Mouse (Mus musculus): ENCODE measurements around the gene Pnmal1. TPM values are rescaled to one million over a fixed set of nuclear protein-coding genes. Genes with fewer than 3 reads are reported as not detected.
A peak's percentile ranks its signal among the peaks of the same experiment; 100 is the strongest.

Gene Pnmal1
- polyA plus RNA-seq, 1 experiment: not detected

DNA sequence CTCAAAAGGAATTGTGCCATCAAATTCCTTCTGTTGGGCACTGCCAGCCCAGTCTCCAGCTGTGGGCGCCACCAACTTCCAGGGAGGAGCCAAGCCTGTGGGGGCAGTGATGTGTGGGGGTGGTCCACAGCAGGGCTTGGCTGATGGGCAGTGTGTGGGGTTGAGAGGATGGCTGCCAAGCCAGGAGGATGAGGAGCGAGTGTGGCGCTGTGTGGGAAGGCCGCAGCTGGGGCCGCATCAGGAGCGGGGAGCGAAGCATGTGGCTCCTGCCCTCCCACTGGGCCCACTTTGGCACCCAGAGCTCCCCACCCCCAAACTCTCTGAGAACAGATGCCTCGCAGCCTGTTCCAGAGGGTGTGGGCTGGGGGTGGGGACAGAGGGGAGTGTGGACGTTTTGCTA, 41.5 kb upstream of the Pnmal1 start:
- Histone ChIP-seq H3K79me2 (ENCODE audit: control insufficient read depth, insufficient read depth) (peaks cover 39% of the 10 kb centered on the region), H3ac (ENCODE audit: control insufficient read depth, insufficient read length, low read depth) (no peak overlapping the region)

DNA sequence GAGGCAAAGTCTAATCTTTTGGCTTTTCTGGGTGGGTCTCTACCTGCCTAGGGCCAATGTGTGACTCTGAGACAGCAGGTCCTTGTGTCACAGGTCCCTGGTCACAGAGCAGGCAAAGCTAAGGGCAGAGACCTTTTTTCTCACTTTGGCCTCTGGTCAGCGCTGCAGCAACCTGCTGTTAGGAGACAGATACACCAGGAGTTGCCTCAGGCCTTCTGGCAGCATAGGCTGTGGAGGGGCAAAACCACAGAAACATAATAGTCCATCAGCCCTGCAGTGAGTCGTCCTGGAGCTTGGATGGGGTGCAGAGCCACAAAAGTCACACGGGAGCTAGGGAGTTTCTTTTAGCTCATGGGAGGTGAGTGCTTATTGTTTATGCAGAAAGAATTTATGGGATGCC, 40.8 kb upstream of the Pnmal1 start:
- no peak overlapping the region for H3K4me3 ChIP-seq (ENCODE audit: insufficient read depth, poor library complexity, severe bottlenecking)
- H3K79me2 ChIP-seq (ENCODE audit: control insufficient read depth, insufficient read depth): peaks cover 45% of the 10 kb centered on the region
- peaks cover 32% of the 10 kb centered on the region for H3K36me3 ChIP-seq (ENCODE audit: control insufficient read depth, insufficient read depth)
- H3ac ChIP-seq (ENCODE audit: control insufficient read depth, insufficient read length, low read depth): no peak overlapping the region
- H3K79me3 ChIP-seq (ENCODE audit: low read depth): peaks cover 32% of the 10 kb centered on the region
- H3K27me3 ChIP-seq (ENCODE audit: control insufficient read depth, insufficient read depth, insufficient read length): no peaks in the 10 kb centered on the region
- TF ChIP-seq MAX (IDR thresholded peaks at IDR 0.05) (no peak), CTCF (IDR thresholded peaks at IDR 0.05; ENCODE audit: control insufficient read depth, insufficient read depth, insufficient read length) (no peak), MYOG (IDR thresholded peaks at IDR 0.05; ENCODE audit: control insufficient read depth, extremely low read depth, insufficient read length) (no peak), CEBPB (IDR thresholded peaks at IDR 0.05; ENCODE audit: low read depth) (no peak), USF1 (IDR thresholded peaks at IDR 0.05; ENCODE audit: low read depth) (no peak), MYOD1 (IDR thresholded peaks at IDR 0.05; ENCODE audit: control insufficient read depth, insufficient read length, low read depth) (no peak), FOSL1 (IDR thresholded peaks at IDR 0.05; ENCODE audit: insufficient read depth, low read length, poor library complexity, severe bottlenecking) (no peak)

More for the DNA sequence above, 41.5 kb upstream of the Pnmal1 start:
- Histone ChIP-seq H3K79me3 (ENCODE audit: low read depth) (peaks cover 28% of the 10 kb centered on the region), H3K4me3 (ENCODE audit: insufficient read depth, poor library complexity, severe bottlenecking) (no peak overlapping the region), H3K36me3 (ENCODE audit: control insufficient read depth, insufficient read depth) (peaks cover 32% of the 10 kb centered on the region), H3K27me3 (ENCODE audit: control insufficient read depth, insufficient read depth, insufficient read length) (no peaks in the 10 kb centered on the region)
- TF ChIP-seq FOSL1 (IDR thresholded peaks at IDR 0.05; ENCODE audit: insufficient read depth, low read length, poor library complexity, severe bottlenecking) (no peak), MAX (IDR thresholded peaks at IDR 0.05) (no peak), CEBPB (IDR thresholded peaks at IDR 0.05; ENCODE audit: low read depth) (no peak), CTCF (IDR thresholded peaks at IDR 0.05; ENCODE audit: control insufficient read depth, insufficient read depth, insufficient read length) (no peak), MYOD1 (IDR thresholded peaks at IDR 0.05; ENCODE audit: control insufficient read depth, insufficient read length, low read depth) (no peak), USF1 (IDR thresholded peaks at IDR 0.05; ENCODE audit: low read depth) (no peak), MYOG (IDR thresholded peaks at IDR 0.05; ENCODE audit: control insufficient read depth, extremely low read depth, insufficient read length) (no peak)

DNA sequence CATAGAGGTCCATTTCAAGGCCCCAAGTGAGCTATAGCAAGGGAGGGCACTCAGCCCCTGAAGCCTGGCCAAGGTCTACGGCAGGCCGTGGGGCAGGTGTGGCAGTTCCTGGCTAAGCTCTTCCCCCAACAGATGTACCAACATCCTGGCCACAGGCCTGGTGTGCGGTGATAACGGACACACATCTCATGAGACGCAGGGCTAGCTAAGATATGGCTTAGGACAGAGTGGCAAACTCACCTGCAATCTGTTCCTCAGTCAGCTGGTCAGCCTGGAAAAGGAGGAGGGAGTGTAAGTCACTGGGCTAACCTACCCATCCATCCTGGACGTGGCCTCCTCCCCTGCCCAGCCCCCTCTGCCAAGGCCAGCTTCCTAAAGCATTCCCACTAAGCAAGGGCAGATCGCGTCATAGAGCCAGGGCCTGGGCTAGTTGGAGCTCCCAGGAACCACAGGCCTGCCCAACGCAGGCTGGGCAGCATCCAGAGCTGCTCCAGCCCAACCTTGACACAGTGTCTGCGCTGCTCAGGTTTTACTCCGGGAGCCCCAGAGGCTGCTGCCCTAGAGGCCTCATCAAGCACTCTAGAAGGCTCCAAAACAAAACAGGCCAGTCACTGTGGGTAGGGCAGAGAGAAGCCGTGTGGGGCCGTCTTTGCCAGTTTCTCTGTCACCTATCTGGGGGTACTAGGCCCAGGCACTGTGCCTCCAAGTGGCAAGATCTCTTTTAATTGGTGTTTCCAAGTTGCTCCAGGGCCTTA, 39.9 kb upstream of the Pnmal1 start:
- Histone ChIP-seq H3K4me3 (ENCODE audit: insufficient read depth, poor library complexity, severe bottlenecking) (no peak overlapping the region), H3ac (ENCODE audit: control insufficient read depth, insufficient read length, low read depth) (peak overlapping the region; percentile 20), H3K79me2 (ENCODE audit: control insufficient read depth, insufficient read depth) (peaks cover 46% of the 10 kb centered on the region), H3K79me3 (ENCODE audit: low read depth) (peaks cover 32% of the 10 kb centered on the region), H3K27me3 (ENCODE audit: control insufficient read depth, insufficient read depth, insufficient read length) (no peaks in the 10 kb centered on the region), H3K36me3 (ENCODE audit: control insufficient read depth, insufficient read depth) (peaks cover 30% of the 10 kb centered on the region)
- no peak for TF ChIP-seq MAX (IDR thresholded peaks at IDR 0.05)
- no peak for TF ChIP-seq CTCF (IDR thresholded peaks at IDR 0.05; ENCODE audit: control insufficient read depth, insufficient read depth, insufficient read length)
- no peak for TF ChIP-seq USF1 (IDR thresholded peaks at IDR 0.05; ENCODE audit: low read depth)
- no peak for TF ChIP-seq MYOG (IDR thresholded peaks at IDR 0.05; ENCODE audit: control insufficient read depth, extremely low read depth, insufficient read length)
- no peak for TF ChIP-seq CEBPB (IDR thresholded peaks at IDR 0.05; ENCODE audit: low read depth)
- TF ChIP-seq MYOD1 (IDR thresholded peaks at IDR 0.05; ENCODE audit: control insufficient read depth, insufficient read length, low read depth): no peak
- no peak for TF ChIP-seq FOSL1 (IDR thresholded peaks at IDR 0.05; ENCODE audit: insufficient read depth, low read length, poor library complexity, severe bottlenecking)

DNA sequence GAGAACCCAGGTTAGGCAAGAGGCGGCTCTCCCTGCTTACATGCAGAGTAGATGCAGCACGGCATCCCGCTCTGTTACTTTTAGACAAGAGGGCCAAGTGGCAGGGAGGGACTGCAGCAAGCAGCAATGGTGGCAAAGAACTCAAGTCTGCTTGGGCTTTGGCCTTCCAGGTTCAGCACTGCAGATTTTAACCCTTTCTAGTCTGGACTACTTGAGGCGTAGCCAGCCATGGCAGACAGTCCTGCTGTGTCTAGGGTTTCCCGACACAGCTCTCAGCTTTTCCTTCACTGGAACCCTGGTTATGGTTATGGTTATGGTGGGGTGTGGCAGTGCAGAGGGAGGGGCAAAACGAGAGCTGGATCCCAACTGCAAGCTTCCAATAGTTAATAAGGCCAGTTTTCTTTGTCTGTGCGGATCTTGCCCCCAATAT, 39.3 kb upstream of the Pnmal1 start:
- no peaks in the 10 kb centered on the region for H3K27me3 ChIP-seq (ENCODE audit: control insufficient read depth, insufficient read depth, insufficient read length)
- H3K4me3 ChIP-seq (ENCODE audit: insufficient read depth, poor library complexity, severe bottlenecking): no peak overlapping the region
- peaks cover 29% of the 10 kb centered on the region for H3K36me3 ChIP-seq (ENCODE audit: control insufficient read depth, insufficient read depth)
- H3K79me2 ChIP-seq (ENCODE audit: control insufficient read depth, insufficient read depth): peaks cover 46% of the 10 kb centered on the region
- peak overlapping the region; percentile 20 for H3ac ChIP-seq (ENCODE audit: control insufficient read depth, insufficient read length, low read depth)
- no peak for TF ChIP-seq FOSL1 (IDR thresholded peaks at IDR 0.05; ENCODE audit: insufficient read depth, low read length, poor library complexity, severe bottlenecking)
- TF ChIP-seq MYOG (IDR thresholded peaks at IDR 0.05; ENCODE audit: control insufficient read depth, extremely low read depth, insufficient read length): no peak
- TF ChIP-seq MYOD1 (IDR thresholded peaks at IDR 0.05; ENCODE audit: control insufficient read depth, insufficient read length, low read depth): no peak
- no peak for TF ChIP-seq CEBPB (IDR thresholded peaks at IDR 0.05; ENCODE audit: low read depth)
- no peak for TF ChIP-seq CTCF (IDR thresholded peaks at IDR 0.05; ENCODE audit: control insufficient read depth, insufficient read depth, insufficient read length)
- TF ChIP-seq USF1 (IDR thresholded peaks at IDR 0.05; ENCODE audit: low read depth): no peak
- TF ChIP-seq MAX (IDR thresholded peaks at IDR 0.05): no peak
- H3K79me3 ChIP-seq (ENCODE audit: low read depth): peaks cover 32% of the 10 kb centered on the region

DNA sequence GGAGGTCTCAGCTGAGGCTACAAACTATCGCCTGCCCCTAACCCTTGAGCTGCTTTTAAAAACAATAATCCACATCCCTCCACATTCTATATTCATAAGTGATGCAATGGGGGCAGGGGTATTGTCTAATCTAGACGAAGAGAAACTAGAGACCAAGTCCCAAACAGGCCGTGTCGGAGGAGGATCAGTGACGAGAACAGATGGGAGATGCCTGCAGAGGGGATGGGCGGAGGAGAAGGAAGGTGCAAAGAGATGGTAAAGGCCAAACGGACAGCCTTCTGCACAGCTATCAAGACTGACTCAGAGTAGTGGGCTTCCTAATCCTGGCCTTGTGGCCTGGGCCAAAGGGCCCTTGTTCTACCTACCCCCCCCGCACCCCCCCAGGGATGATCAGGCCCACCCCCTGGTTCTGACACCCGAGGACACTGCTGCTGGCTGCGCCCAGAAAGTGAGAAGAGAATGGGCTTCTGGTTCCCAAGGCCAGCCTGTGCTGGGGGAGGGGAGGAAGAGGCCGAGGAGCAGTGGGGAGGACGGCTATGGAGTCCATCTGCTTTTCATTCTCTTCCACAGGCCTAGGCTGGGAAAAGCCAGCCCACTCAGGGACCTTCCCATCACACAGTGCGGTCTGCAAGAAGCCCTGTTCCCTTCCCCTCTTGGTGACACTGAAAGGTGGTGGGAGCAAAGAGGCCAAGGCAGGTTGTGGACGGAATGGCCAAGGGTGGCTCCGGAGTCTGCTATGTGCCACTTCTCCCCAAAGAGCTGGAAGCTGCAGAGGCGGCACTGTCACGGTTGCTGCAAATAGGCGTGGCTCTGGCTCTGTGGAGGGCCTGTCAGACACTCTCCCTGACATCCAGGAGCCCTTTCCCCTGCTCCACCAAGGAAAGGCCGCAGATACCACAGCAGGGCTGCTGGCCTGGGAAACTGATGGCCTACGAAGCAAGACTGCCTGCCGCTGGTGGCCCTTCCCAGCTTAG, 38.4 kb upstream of the Pnmal1 start:
- Histone ChIP-seq H3K79me2 (ENCODE audit: control insufficient read depth, insufficient read depth) (peaks cover 46% of the 10 kb centered on the region), H3K27me3 (ENCODE audit: control insufficient read depth, insufficient read depth, insufficient read length) (no peaks in the 10 kb centered on the region), H3K79me3 (ENCODE audit: low read depth) (peaks cover 32% of the 10 kb centered on the region), H3K4me3 (ENCODE audit: insufficient read depth, poor library complexity, severe bottlenecking) (no peak overlapping the region), H3ac (ENCODE audit: control insufficient read depth, insufficient read length, low read depth) (no peak overlapping the region), H3K36me3 (ENCODE audit: control insufficient read depth, insufficient read depth) (peaks cover 29% of the 10 kb centered on the region)
- TF ChIP-seq CEBPB (IDR thresholded peaks at IDR 0.05; ENCODE audit: low read depth) (no peak), MYOD1 (IDR thresholded peaks at IDR 0.05; ENCODE audit: control insufficient read depth, insufficient read length, low read depth) (no peak), MYOG (IDR thresholded peaks at IDR 0.05; ENCODE audit: control insufficient read depth, extremely low read depth, insufficient read length) (no peak), FOSL1 (IDR thresholded peaks at IDR 0.05; ENCODE audit: insufficient read depth, low read length, poor library complexity, severe bottlenecking) (no peak), MAX (IDR thresholded peaks at IDR 0.05) (no peak), USF1 (IDR thresholded peaks at IDR 0.05; ENCODE audit: low read depth) (no peak), CTCF (IDR thresholded peaks at IDR 0.05; ENCODE audit: control insufficient read depth, insufficient read depth, insufficient read length) (no peak)

Data from C2C12 (cell line).